Mouse (Mus musculus): ENCODE data around the gene Ccdc106. TPM values are rescaled to one million over a fixed set of nuclear protein-coding genes. Genes with fewer than 3 reads are reported as not detected.

Ccdc106 gene
- polyA plus RNA-seq, 1 experiment: 0.54 TPM

GRCm38 (mm10) chr7:5057804-5058203 lies 37.5 kb downstream of the Ccdc106 start:
- H3K27ac ChIP-seq (ENCODE audit: insufficient read depth, low read length): no peak overlapping the region
- TF ChIP-seq CTCF (IDR thresholded peaks at IDR 0.05; ENCODE audit: extremely low read depth, insufficient read depth, insufficient read length, insufficient replicate concordance): 0 out of 2 replicates have a peak, but pooled peaks have one; percentile 32
- TF ChIP-seq POLR2A (IDR thresholded peaks at IDR 0.05; ENCODE audit: low read depth, low read length): no peak
- H3K27me3 ChIP-seq (ENCODE audit: control insufficient read depth, insufficient read depth, low read length): peaks cover 16% of the 10 kb centered on the region
- no peaks in the 10 kb centered on the region for H3K36me3 ChIP-seq (ENCODE audit: control insufficient read depth, insufficient read depth, low read length)
- peaks cover 9% of the 10 kb centered on the region for H3K4me1 ChIP-seq (ENCODE audit: control insufficient read depth, insufficient read depth, insufficient read length)
- 33% methylated on average over 11 of the region's 11 CpGs for WGBS
- peak in 1 of 2 experiments; percentile 34 for DNase-seq (ENCODE audit: low read depth in 1 of 2, low spot score in 2 of 2)
- no peak overlapping the region for H3K4me3 ChIP-seq (ENCODE audit: extremely low read depth, insufficient read depth, insufficient read length)

DNA sequence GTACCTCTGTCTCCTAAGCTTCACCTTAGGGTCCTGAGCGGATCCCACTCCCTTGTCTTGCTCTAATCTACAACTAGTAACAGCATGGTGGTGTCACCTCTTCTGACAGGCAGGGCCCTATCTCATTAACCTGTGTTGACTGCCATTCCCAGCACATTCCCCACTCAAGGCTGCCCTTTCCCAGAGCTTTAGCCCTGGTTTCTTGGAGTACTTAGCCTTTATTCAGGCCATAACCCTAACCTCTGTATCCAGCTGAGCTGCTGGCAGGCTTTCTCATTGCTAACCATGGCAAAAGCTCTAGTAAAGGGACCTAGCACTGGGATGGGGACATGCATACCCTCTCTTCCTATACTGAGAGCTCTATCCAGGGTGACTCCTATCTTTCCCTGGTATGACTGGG lies 38.3 kb downstream of the Ccdc106 start:
- no peak for DNase-seq (ENCODE audit: low read depth in 1 of 2, low spot score in 2 of 2)
- peaks cover 5% of the 10 kb centered on the region; the same call in 1 of the 2 replicates for H3K4me1 ChIP-seq (ENCODE audit: control insufficient read depth, insufficient read depth, insufficient read length)
- H3K27me3 ChIP-seq (ENCODE audit: control insufficient read depth, insufficient read depth, low read length): peaks cover 11% of the 10 kb centered on the region
- WGBS: 87% methylated on average over 1 of the region's 1 CpGs
- no peaks in the 10 kb centered on the region for H3K36me3 ChIP-seq (ENCODE audit: control insufficient read depth, insufficient read depth, low read length)
- no peak overlapping the region for H3K27ac ChIP-seq (ENCODE audit: insufficient read depth, low read length)
- no peak overlapping the region for H3K4me3 ChIP-seq (ENCODE audit: extremely low read depth, insufficient read depth, insufficient read length)
- TF ChIP-seq CTCF (IDR thresholded peaks at IDR 0.05; ENCODE audit: extremely low read depth, insufficient read depth, insufficient read length, insufficient replicate concordance) (no peak), POLR2A (IDR thresholded peaks at IDR 0.05; ENCODE audit: low read depth, low read length) (no peak)

DNA sequence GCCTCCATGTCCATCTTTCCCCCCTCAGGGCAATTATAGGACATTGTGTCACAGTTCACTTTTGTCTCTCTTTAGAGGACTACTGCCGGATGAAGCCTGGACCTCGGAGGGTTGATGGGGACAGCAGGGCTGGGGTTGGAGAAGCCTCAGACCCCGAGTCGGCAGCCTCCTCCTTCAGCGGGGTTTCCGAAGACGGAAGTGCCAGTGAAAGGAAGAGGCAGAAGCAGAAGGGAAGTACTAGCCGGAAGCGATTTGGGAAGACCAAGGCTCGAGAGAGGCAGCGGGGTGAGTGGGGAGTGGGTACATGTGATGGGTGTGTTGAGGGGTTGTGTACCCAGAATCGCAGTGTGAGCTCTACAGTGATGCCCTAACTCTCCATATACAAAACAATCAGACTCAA lies 39.1 kb downstream of the Ccdc106 start:
- Histone ChIP-seq H3K36me3 (ENCODE audit: control insufficient read depth, insufficient read depth, low read length) (no peaks in the 10 kb centered on the region), H3K27me3 (ENCODE audit: control insufficient read depth, insufficient read depth, low read length) (peaks cover 6% of the 10 kb centered on the region), H3K27ac (ENCODE audit: insufficient read depth, low read length) (no peak overlapping the region), H3K4me3 (ENCODE audit: extremely low read depth, insufficient read depth, insufficient read length) (no peak overlapping the region), H3K4me1 (ENCODE audit: control insufficient read depth, insufficient read depth, insufficient read length) (peaks cover 8% of the 10 kb centered on the region)
- TF ChIP-seq CTCF (IDR thresholded peaks at IDR 0.05; ENCODE audit: extremely low read depth, insufficient read depth, insufficient read length, insufficient replicate concordance): no peak
- TF ChIP-seq POLR2A (IDR thresholded peaks at IDR 0.05; ENCODE audit: low read depth, low read length): no peak
- WGBS: 94% methylated on average over 12 of the region's 12 CpGs
- DNase-seq (ENCODE audit: low read depth in 1 of 2, low spot score in 2 of 2): no peak

DNA sequence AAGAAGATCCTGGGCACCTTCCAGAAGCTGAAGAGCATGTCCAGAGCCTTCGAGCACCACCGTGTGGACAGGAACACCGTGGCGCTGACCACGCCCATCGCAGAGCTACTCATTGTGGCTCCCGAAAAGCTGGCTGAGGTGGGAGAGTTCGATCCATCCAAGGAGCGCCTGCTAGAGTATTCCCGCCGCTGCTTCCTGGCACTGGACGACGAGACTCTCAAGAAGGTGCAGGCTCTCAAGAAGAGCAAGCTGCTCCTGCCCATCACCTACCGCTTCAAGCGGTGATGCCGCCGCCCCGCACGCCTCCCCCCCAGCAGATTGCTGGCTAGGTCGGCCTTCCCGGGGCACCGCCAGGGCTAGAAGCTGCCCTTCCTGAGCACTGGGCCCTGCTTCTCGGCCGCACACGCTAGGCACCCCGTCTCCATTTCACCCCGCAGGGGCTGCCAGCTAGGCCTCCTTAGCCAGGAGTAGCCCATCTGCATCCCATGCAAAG lies 39.9 kb downstream of the Ccdc106 start:
- Histone ChIP-seq H3K36me3 (ENCODE audit: control insufficient read depth, insufficient read depth, low read length) (no peaks in the 10 kb centered on the region), H3K27ac (ENCODE audit: insufficient read depth, low read length) (peak overlapping the region; percentile 97; the same call in 1 of the 2 replicates), H3K4me3 (ENCODE audit: extremely low read depth, insufficient read depth, insufficient read length) (peak overlapping the region; percentile 82), H3K27me3 (ENCODE audit: control insufficient read depth, insufficient read depth, low read length) (peaks cover 6% of the 10 kb centered on the region), H3K4me1 (ENCODE audit: control insufficient read depth, insufficient read depth, insufficient read length) (peaks cover 10% of the 10 kb centered on the region)
- TF ChIP-seq POLR2A (IDR thresholded peaks at IDR 0.05; ENCODE audit: low read depth, low read length): no peak
- TF ChIP-seq CTCF (IDR thresholded peaks at IDR 0.05; ENCODE audit: extremely low read depth, insufficient read depth, insufficient read length, insufficient replicate concordance): peak; percentile 53; the same call in 1 of the 2 replicates
- peak in 1 of 2 experiments; percentile 71 for DNase-seq (ENCODE audit: low read depth in 1 of 2, low spot score in 2 of 2)
- 3% methylated on average over 27 of the region's 27 CpGs for WGBS

DNA sequence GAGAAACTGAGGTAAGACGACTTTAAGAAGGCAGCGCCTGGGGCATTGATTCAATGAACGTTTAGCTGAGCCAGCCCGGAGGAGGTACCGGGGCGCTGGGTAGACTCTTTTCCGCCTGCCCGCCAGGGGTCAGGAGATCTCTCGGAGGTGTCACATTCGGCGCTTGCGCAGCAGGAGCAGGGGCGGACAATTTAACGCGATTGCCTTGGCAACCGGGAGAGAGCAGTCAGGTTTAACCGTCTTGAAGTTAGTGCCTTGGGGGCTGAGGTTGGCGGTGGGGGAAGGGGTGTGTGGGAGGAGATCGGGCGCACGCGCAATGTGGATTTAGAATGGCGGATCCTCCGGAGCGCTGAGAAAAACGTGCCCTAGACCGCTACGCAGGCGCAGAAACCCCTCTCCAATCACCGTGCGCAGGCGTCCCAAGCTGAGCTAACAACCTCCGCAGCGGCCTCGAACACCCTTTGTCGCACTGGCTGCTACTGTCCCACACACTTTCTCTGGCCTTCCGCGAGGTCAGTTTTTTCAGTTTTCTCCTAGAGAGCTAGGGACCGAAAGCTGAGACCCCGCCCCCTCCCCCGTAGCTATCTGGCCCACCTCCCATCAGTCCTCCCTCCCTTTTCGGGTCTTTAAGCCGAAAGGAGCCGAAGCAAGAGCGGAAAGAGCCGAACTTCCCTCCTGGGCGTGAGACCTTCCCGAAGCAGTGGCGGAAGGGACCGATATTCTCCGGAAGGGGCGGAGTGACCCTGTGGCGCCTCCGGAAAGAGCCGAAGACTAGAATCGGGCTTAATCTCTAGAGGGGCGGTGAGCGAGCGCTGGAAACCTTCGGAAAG lies 40.8 kb downstream of the Ccdc106 start:
- peak; percentile 15; the same call in 1 of the 2 replicates for TF ChIP-seq POLR2A (IDR thresholded peaks at IDR 0.05; ENCODE audit: low read depth, low read length)
- TF ChIP-seq CTCF (IDR thresholded peaks at IDR 0.05; ENCODE audit: extremely low read depth, insufficient read depth, insufficient read length, insufficient replicate concordance): peak; percentile 68
- Histone ChIP-seq H3K27ac (ENCODE audit: insufficient read depth, low read length) (peak overlapping the region; percentile 97), H3K4me3 (ENCODE audit: extremely low read depth, insufficient read depth, insufficient read length) (peak overlapping the region; percentile 82), H3K27me3 (ENCODE audit: control insufficient read depth, insufficient read depth, low read length) (peaks cover 6% of the 10 kb centered on the region), H3K4me1 (ENCODE audit: control insufficient read depth, insufficient read depth, insufficient read length) (peaks cover 11% of the 10 kb centered on the region), H3K36me3 (ENCODE audit: control insufficient read depth, insufficient read depth, low read length) (peaks cover 2% of the 10 kb centered on the region; the same call in 1 of the 2 replicates)
- under 1% methylated on average over 60 of the region's 60 CpGs for WGBS
- DNase-seq (ENCODE audit: low read depth in 1 of 2, low spot score in 2 of 2): peak; percentile 97 to 99

DNA sequence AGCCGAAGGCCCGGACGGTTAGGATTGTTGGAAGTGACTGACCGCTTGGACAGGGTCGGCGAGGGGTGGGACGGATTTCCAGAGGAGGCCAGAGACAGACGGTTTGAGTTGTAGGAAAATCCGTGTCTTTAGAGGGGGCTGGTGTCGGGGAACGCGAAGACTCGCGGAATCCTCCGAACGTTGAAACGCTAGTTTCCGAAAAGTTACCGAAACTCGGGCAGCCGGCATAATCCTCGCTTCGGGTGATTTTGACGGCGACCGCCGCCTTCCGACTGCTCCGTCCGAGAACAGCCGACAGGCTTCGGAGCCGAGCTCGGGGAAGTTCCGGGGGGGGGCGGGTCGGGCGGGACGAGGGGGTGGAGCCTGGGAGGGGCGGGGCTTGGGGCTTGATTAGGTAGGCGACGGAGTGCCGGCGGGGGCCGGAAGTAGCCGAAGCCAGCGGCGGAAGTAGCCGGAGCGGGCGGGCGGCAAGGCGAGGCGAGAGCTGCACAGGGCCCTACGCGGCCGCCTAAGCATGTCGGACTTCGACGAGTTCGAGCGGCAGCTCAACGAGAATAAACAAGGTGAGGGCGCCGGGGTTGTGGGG lies 41.5 kb downstream of the Ccdc106 start, which contains the start of gene U2af2:
Gene U2af2 (plus strand): TSS at position 370 of the 586 bp plus-strand sequence.
- peak; percentile 44 for TF ChIP-seq POLR2A (IDR thresholded peaks at IDR 0.05; ENCODE audit: low read depth, low read length)
- no peak for TF ChIP-seq CTCF (IDR thresholded peaks at IDR 0.05; ENCODE audit: extremely low read depth, insufficient read depth, insufficient read length, insufficient replicate concordance)
- Histone ChIP-seq H3K27me3 (ENCODE audit: control insufficient read depth, insufficient read depth, low read length) (peaks cover 2% of the 10 kb centered on the region), H3K36me3 (ENCODE audit: control insufficient read depth, insufficient read depth, low read length) (peaks cover 7% of the 10 kb centered on the region), H3K4me1 (ENCODE audit: control insufficient read depth, insufficient read depth, insufficient read length) (peaks cover 10% of the 10 kb centered on the region), H3K27ac (ENCODE audit: insufficient read depth, low read length) (peak within 1 kb of the TSS; percentile 97), H3K4me3 (ENCODE audit: extremely low read depth, insufficient read depth, insufficient read length) (peak within 1 kb of the TSS; percentile 84)
- under 1% methylated on average over 59 of the region's 65 CpGs for WGBS
- peak; percentile 85 to 94 for DNase-seq (ENCODE audit: low read depth in 1 of 2, low spot score in 2 of 2)
